Mouse (Mus musculus) testis, adult 2 months (tissue): Measurements from ENCODE around the gene Bcar3. TPM values are rescaled to one million over a fixed set of nuclear protein-coding genes. Genes with fewer than 3 reads are reported as not detected.

Experiments
- H3K27ac ChIP-seq: fragments of 200-500 bp; 2 replicates; pipeline ENCODE4 v1.5.1; 2012; ENCODE audit warnings: low read depth, low read length; ENCODE audit not compliant: control insufficient read depth, insufficient read depth
- H3K27me3 ChIP-seq: fragments of 200-500 bp; 2 replicates; pipeline ENCODE4 v1.6.1; 2012; ENCODE audit warnings: mild to moderate bottlenecking, low read length, moderate library complexity; ENCODE audit not compliant: control insufficient read depth, insufficient read depth
- H3K36me3 ChIP-seq: fragments of 200-500 bp; 2 replicates; pipeline ENCODE4 v1.6.1; 2012; ENCODE audit warnings: mild to moderate bottlenecking, low read length; ENCODE audit not compliant: control insufficient read depth, insufficient read depth
- H3K4me1 ChIP-seq: fragments of 200-500 bp; 2 replicates; pipeline ENCODE4 v1.6.1; 2012; ENCODE audit warnings: low read length; ENCODE audit not compliant: control insufficient read depth, insufficient read depth
- H3K4me3 ChIP-seq: fragments of 200-500 bp; 2 replicates; pipeline ENCODE4 v1.5.1; 2012; ENCODE audit warnings: low read depth, mild to moderate bottlenecking, low read length, moderate library complexity, mixed read lengths; ENCODE audit not compliant: control insufficient read depth
- CTCF ChIP-seq: fragments of 200-500 bp; IDR thresholded peaks from 2 replicates; pipeline ENCODE4 v1.5.1; 2012; ENCODE audit warnings: low read depth, mild to moderate bottlenecking, inconsistent platforms, low read length, moderate library complexity; ENCODE audit not compliant: control insufficient read depth, insufficient read depth, insufficient replicate concordance
- POLR2A ChIP-seq: fragments of 200-500 bp; IDR thresholded peaks from 2 replicates; pipeline ENCODE4 v1.6.1; 2012; ENCODE audit warnings: low read depth, mild to moderate bottlenecking, inconsistent platforms, low read length, moderate library complexity; ENCODE audit not compliant: control insufficient read depth
- polyA plus RNA-seq: library from polyadenylated mRNA; depleted of rRNA; stranded (reverse); fragments of >200 nt; gene quantifications from 2 replicates; pipeline ENCODE4 v1.2.3, GENCODE M21; 2012

Bcar3 gene
- polyA plus RNA-seq, 1 experiment = 12.5 TPM

DNA sequence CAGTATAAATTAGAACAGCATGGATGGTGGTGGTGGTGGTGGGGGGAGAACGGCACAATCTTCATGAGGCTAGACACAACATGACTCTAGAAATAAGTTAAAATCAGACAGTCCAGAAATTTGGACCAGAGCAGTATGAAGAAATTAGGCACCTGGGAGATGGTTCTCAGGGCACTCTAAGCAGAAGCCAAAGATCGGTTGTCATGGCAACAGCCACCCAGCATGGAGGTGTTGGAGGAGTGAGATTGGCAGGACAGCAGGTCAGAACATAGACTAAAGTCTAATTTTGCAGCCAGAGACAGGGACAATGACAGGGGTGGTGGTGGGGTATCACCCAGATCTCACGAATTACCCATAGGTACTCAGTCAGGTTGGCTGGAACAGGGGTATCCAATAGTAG, 182.7 kb downstream of the Bcar3 start:
- no peak for TF ChIP-seq POLR2A
- no peak for TF ChIP-seq CTCF
- Histone ChIP-seq H3K36me3 (no peaks in the 10 kb centered on the region), H3K27ac (no peak overlapping the region), H3K27me3 (no peaks in the 10 kb centered on the region), H3K4me1 (peaks cover 5% of the 10 kb centered on the region), H3K4me3 (no peak overlapping the region)

DNA sequence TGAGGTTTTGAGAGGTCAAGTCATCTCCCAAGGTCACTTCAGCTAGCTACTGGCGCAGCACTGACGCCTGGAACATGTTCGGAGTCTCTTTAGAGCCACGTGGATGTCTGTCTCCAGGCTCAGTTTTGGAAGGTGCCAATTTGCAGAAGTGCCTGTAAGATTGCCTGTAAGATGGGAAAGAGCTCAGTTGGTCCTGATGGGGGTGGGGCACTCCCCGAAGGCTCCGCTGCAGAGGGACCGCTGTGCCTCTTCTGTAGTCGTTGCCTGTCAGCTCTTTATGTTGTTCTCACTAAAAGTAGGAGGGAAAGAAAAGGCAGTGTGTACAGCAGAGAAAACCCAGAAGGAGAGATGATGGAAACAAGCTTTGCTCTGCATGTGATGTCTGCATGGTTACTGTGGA, 183.6 kb downstream of the Bcar3 start:
- no peak for TF ChIP-seq CTCF
- TF ChIP-seq POLR2A = no peak
- H3K4me1 ChIP-seq = peaks cover 5% of the 10 kb centered on the region

DNA sequence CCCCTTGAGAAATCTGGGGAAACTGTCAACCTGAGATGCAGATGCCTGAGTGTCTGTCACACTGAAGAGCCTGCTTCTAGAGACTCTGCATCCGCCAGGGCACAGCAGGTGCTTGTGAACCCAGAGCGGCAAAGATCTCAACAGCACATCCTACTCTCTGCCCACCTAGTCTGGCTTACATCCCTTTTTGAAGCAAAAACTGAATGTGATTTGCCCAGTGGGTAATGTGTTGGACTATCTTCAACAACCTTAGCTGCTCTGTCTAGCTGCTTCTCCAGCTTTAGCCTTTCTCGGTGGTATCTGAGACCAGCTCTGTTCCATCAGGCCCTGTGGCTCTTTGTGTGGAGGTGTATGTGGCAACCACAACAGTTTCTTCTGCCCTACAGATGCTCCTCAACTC, 184.8 kb downstream of the Bcar3 start:
- Histone ChIP-seq H3K27ac (no peak overlapping the region), H3K4me3 (no peak overlapping the region), H3K4me1 (peaks cover 3% of the 10 kb centered on the region; the same call in 1 of the 2 replicates), H3K27me3 (no peaks in the 10 kb centered on the region), H3K36me3 (no peaks in the 10 kb centered on the region)
- TF ChIP-seq CTCF (no peak), POLR2A (no peak)

More for the DNA sequence above, 183.6 kb downstream of the Bcar3 start:
- H3K36me3 ChIP-seq = no peaks in the 10 kb centered on the region
- H3K27ac ChIP-seq = no peak overlapping the region
- H3K27me3 ChIP-seq = no peaks in the 10 kb centered on the region
- no peak overlapping the region for H3K4me3 ChIP-seq

DNA sequence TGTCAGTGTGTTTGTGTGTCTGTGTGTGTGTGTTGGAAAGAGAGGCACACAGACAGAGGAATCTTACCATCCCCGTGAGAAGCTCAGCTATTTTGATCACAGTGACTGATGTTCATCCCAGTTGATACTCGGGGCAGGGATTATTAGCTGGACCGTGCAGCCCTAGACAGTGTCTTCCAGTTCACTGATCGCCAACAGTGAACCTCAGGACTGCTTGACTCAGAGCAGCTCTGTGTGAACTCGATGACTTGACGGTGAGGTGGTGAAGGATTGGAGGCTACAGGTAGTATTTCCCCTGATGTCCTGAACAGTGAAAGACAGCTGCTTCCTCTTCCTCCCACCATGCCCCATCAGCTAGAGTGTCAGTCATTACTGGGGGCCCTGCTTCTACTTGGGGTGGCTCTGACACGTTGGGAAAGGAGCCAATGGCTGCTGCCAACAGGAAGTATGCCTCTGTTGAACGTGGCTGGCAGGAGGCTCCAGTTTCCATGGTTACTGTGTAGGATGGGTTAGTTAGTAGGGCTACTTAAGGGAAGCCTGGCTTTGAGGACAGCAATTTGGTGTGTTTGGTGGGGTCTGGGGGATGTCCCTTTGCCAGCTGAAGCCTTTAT, 186.2 kb downstream of the Bcar3 start:
- Histone ChIP-seq H3K4me1 (peaks cover 2% of the 10 kb centered on the region; the same call in 1 of the 2 replicates), H3K36me3 (no peaks in the 10 kb centered on the region), H3K27me3 (no peaks in the 10 kb centered on the region), H3K27ac (no peak overlapping the region), H3K4me3 (no peak overlapping the region)
- no peak for TF ChIP-seq POLR2A
- no peak for TF ChIP-seq CTCF

DNA sequence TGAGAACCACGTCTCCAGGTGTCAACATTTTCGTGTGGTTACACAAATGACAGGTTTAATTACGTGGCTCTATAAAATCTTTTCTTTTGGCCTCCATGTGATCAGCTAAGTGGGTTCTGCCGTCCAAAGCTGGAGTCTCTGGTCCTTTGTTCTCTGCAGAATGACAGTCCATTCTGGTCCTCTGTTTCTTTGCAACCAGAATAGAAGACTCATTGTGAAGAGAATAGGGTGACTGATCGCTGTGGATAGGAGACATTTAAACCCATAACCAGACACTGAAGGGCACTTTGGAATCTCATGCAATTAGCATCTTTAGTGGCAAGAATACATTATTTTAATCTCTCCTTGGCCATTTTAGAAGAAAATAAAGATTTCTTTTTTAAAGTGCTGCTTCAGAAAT, 187.1 kb downstream of the Bcar3 start:
- no peak overlapping the region for H3K27ac ChIP-seq
- peaks cover 2% of the 10 kb centered on the region; the same call in 1 of the 2 replicates for H3K4me1 ChIP-seq
- TF ChIP-seq POLR2A = no peak
- H3K27me3 ChIP-seq = no peaks in the 10 kb centered on the region
- no peaks in the 10 kb centered on the region for H3K36me3 ChIP-seq
- H3K4me3 ChIP-seq = no peak overlapping the region

DNA sequence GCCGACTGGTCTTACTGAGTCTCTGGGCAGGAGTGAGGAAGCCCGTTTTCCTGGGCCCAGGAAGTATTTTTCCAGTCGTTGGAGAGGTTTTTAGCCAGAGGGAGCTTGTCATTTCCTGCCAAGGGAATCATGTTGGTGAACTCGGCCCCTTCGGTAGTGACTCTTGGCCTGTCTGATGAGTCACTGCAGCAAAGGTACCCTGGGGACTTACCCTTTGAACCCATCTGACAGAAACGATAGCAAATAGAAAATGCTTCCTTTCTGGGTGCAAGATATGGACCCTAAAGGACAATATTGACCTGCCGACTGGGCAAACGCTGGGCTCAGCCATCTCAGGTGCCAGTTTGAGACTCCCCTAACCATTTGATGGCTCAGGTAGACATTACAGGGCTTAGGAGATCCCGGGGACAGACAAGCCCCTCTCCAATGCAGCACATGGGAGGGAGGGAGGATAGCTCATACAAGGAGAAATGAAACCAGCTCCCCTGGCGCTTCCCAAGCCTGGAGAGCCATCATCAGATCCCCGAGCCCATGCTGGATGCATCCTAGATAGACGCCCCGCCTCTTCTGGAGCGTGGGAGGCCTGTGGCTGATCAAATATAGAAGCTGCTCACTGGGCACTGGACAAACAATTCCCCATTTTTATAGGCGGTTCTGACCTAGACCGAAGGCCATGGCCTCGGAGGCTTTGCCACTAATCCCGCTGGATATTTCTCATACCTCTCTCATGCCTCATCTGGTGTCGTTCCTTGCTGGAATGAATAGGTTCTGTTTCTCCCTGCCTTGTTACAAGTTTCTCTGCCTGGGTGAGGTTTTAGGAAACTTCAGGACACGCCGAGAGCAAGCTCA, 188.2 kb downstream of the Bcar3 start:
- TF ChIP-seq CTCF (no peak), POLR2A (no peak)
- H3K4me3 ChIP-seq = no peak overlapping the region
- peak overlapping the region; percentile 6; the same call in 1 of the 2 replicates for H3K27ac ChIP-seq
- H3K27me3 ChIP-seq = no peaks in the 10 kb centered on the region
- H3K36me3 ChIP-seq = no peaks in the 10 kb centered on the region
- H3K4me1 ChIP-seq = peaks cover 2% of the 10 kb centered on the region; the same call in 1 of the 2 replicates

DNA sequence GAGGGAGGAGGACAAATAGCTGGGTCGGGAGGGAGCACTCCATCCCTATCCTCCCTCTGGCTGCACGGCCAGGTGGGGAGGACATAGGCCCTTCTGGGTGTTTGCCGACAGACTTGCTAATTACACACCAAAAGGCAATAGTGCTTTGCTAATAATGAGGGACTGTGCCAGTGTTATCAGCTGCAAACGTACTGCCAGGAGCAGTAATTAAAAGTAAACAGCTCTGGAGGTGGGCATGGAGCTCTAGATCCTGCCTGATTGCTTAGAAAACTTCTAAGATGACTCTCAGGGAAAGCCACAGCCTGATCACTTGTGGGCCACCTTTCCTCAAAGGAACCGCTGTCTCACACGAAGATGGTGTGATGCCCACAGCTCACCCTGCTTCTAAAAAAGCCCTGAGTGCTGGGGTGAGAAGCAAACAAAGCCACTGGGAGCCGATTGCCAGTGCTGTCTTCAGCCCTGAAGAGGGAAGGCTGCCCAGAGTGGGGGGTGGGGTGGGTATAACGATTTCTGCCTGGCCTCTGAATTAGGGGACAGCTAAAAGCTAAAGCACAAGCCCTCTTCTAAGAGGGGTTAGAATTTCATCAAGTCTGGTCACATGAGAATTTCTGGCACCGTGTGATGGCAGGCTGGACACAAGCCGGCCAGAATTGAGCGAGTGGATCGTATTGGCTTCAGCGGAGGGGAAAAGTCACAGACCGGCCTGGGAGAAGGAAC, 189.3 kb downstream of the Bcar3 start:
- H3K27me3 ChIP-seq = no peaks in the 10 kb centered on the region
- peaks cover 2% of the 10 kb centered on the region; the same call in 1 of the 2 replicates for H3K4me1 ChIP-seq
- H3K4me3 ChIP-seq = no peak overlapping the region

More for the DNA sequence above, 189.3 kb downstream of the Bcar3 start:
- no peak overlapping the region; the same call in 1 of the 2 replicates for H3K27ac ChIP-seq
- no peaks in the 10 kb centered on the region for H3K36me3 ChIP-seq
- TF ChIP-seq POLR2A (no peak), CTCF (no peak)
